Mouse (Mus musculus): ENCODE measurements around the gene Ttll9. TPM values are rescaled to one million over a fixed set of nuclear protein-coding genes. Genes with fewer than 3 reads are reported as not detected.
A peak's percentile ranks its signal among the peaks of the same experiment; 100 is the strongest.

Gene Ttll9
- polyA plus RNA-seq, 1 experiment from 2014 or later, result 4.3 TPM

DNA sequence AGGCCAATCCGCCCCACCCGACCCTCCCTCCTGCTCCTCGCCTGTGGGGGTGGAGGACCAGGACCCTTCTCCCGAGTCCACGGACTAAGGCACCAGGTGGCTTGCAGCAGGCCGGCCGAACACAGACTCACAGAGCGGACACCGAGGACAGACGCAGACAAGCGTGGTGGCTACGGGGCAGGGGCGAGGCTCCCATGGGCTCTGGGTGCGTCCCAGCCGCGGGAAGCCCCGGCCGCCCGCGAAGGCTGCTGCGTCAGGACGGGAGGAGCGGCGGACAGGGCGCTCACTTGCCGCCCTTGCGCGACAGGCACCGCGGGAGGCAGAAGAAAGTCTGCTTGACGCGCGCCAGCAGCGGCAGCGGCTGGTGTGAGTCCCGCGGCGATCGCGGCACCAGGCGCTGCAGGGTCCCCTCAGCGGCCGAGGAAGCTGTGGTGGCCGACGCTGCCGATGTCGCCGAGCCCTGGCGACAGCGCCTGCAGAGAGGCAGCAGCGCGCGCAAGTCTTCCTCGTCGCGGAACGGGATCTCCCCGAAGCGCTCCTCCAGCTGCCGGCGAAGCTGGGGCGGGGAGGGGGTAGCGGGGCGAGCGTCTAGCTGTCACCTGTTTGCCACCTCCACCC, 19.3 kb upstream of the Ttll9 start:
- H3K36me3 ChIP-seq, result no peaks in the 10 kb centered on the region
- no peak overlapping the region for H3K27ac ChIP-seq (replicated peaks)
- peak overlapping the region; percentile 82 for H3K4me2 ChIP-seq (replicated peaks)
- H3K9ac ChIP-seq, result no peak overlapping the region
- no peak for ATAC-seq (ENCODE audit: insufficient number of reproducible peaks, low FRiP score, low TSS enrichment, low read depth)
- WGBS, result under 1% methylated on average over 64 of the region's 65 CpGs
- H3K4me1 ChIP-seq, result peaks cover 12% of the 10 kb centered on the region
- peaks cover 86% of the 10 kb centered on the region for H3K27me3 ChIP-seq
- H3K4me3 ChIP-seq (replicated peaks), result peak overlapping the region; percentile 43
- H3K9me3 ChIP-seq (replicated peaks), result no peaks in the 10 kb centered on the region

DNA sequence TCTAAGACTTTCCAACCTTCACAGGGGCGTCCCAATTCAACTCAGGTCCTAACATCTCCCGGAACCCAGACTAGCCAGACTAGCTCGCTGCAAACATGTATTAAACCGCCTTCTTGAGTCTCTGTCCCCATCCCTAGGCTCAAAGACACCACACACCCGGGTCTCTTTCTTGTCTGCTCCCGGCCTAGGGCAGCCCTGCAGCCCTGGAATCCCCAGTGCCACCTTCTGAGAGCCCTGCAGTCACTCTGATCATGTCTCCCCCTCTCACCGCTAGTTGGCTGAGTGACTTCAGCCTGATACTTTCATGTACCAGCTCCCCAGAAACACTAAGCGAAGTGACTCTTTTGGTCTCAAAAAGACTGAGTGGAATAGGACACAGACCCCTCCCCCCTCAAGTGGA, 18.7 kb upstream of the Ttll9 start:
- WGBS, result 5% methylated on average over 8 of the region's 8 CpGs
- Histone ChIP-seq H3K36me3 (no peaks in the 10 kb centered on the region), H3K4me3 (replicated peaks) (peak overlapping the region; percentile 43), H3K4me1 (peaks cover 12% of the 10 kb centered on the region), H3K9me3 (replicated peaks) (no peaks in the 10 kb centered on the region), H3K9ac (no peak overlapping the region), H3K4me2 (replicated peaks) (peak overlapping the region; percentile 82), H3K27me3 (peaks cover 90% of the 10 kb centered on the region), H3K27ac (replicated peaks) (no peak overlapping the region)
- no peak for ATAC-seq (ENCODE audit: insufficient number of reproducible peaks, low FRiP score, low TSS enrichment, low read depth)

DNA sequence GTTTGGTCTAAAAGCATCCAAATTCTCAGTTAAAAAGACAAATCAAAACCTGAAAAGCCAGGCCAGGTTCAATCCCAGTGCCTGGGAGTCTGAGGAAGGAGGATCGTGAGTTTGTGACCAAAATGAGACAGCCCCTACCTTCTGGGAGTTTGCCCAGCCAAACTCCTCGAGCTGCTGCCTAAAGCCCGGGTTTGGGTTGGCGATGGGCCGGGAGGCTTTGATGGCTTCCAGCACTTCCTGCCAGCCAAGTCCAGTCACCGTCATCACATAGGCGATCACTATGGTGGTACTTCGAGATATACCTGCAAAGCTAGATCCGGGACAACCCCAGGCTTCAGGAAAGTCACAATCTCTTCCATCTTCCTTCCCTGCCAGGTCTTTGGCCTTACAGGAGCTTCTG, 18.3 kb upstream of the Ttll9 start:
- no peak overlapping the region for H3K27ac ChIP-seq (replicated peaks)
- H3K27me3 ChIP-seq, result peaks cover 90% of the 10 kb centered on the region
- no peak overlapping the region for H3K9ac ChIP-seq
- no peaks in the 10 kb centered on the region for H3K36me3 ChIP-seq
- no peak overlapping the region for H3K4me2 ChIP-seq (replicated peaks)
- peaks cover 12% of the 10 kb centered on the region for H3K4me1 ChIP-seq
- 56% methylated on average over 9 of the region's 9 CpGs for WGBS
- no peak overlapping the region for H3K4me3 ChIP-seq (replicated peaks)
- ATAC-seq (ENCODE audit: insufficient number of reproducible peaks, low FRiP score, low TSS enrichment, low read depth), result no peak
- H3K9me3 ChIP-seq (replicated peaks), result no peaks in the 10 kb centered on the region

DNA sequence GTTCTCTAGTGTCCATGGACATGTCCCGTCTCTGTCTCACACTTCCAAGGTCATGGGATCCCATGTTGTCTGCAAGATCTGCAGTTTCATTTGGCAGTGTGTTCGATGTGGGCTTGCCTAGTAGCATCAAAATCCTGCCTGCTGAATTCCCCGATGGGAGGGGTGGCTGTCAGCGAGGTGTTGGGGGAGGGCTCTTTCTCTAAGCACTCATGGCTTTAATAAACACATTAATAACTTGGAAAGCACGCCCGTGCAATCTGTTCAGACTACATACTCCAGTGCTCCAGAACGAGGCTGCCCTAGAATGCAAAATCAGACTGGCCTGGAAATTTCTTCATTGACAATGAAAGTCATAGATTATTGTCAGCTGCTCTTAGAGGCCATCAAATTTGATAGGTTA, 15.2 kb upstream of the Ttll9 start:
- Histone ChIP-seq H3K4me2 (replicated peaks) (no peak overlapping the region), H3K9ac (no peak overlapping the region), H3K9me3 (replicated peaks) (no peaks in the 10 kb centered on the region), H3K27ac (replicated peaks) (no peak overlapping the region), H3K4me3 (replicated peaks) (no peak overlapping the region), H3K27me3 (peaks cover 91% of the 10 kb centered on the region), H3K36me3 (no peaks in the 10 kb centered on the region), H3K4me1 (peaks cover 24% of the 10 kb centered on the region)
- ATAC-seq (ENCODE audit: insufficient number of reproducible peaks, low FRiP score, low TSS enrichment, low read depth), result no peak
- WGBS, result 45% methylated on average over 7 of the region's 7 CpGs

DNA sequence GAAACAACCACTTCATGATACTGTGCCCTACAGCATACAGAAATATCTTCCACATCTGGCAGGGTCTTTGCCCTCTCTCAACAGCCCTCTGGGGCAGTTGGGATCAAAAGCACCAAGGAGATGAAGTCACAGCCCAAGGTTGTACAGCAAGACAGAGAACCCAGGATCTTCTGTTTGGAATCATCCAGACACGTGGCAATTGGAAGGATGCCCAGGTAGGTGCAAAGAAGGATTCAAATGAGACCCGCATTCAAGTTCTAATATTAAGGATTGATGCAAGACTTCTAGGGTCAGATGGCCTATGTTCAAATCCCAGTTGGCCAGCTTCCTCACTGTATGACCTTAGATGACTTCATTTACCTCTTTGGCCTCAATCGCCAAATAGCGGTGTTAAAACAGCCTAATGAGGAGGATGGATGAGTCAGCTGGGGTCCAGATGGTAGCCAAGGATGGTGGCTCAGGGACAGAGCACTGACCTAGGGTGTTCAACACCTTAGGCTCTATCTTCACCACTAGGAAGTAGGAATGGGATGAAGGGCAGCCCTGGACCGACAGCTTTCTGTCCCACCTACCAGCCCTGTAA, 13.8 kb upstream of the Ttll9 start:
- 80% methylated on average over 5 of the region's 5 CpGs for WGBS
- no peak for ATAC-seq (ENCODE audit: insufficient number of reproducible peaks, low FRiP score, low TSS enrichment, low read depth)

DNA sequence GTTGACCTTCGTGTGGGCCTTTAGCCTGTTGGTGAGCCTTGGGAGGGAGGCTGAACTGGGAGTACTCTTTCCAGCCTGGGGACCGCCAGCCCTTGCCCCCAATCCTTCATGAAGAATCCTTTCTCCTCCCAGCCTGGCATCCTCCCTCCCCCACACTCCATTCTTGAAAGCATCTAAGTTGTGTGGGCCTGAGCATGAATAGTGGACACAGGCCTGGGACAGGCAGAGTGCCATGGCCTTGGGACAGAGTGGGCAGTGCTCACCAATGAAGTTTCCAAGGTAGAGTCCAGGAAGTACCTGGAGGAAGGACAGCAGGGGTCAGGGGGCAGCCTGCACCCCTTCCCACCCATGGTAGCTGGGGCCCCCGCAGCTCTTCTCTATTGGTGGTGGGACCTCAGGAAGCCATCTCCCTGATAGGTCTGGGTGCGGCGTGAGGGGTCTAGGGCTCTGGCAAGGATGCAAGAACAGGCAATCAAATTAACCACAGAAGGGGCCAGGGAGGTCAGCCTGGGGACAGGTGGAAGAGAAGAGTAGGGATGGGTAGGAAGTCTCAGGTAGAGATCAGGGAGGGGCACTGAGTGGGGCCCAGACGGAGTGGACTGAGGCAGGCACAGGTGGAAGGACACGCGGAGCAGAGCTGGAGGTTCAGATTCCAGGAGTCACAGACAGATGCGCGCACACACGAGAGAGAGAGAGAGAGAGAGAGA, 11.8 kb upstream of the Ttll9 start:
- H3K27ac ChIP-seq (replicated peaks), result no peak overlapping the region
- peak overlapping the region; percentile 58; the same call in 1 of the 2 replicates for H3K4me3 ChIP-seq (replicated peaks)
- H3K9ac ChIP-seq, result no peak overlapping the region
- no peak for ATAC-seq (ENCODE audit: insufficient number of reproducible peaks, low FRiP score, low TSS enrichment, low read depth)
- peaks cover 72% of the 10 kb centered on the region for H3K27me3 ChIP-seq
- H3K4me1 ChIP-seq, result peaks cover 12% of the 10 kb centered on the region
- no peaks in the 10 kb centered on the region for H3K9me3 ChIP-seq (replicated peaks)
- WGBS, result 37% methylated on average over 11 of the region's 11 CpGs
- H3K4me2 ChIP-seq (replicated peaks), result peak overlapping the region; percentile 97; the same call in 1 of the 2 replicates
- no peaks in the 10 kb centered on the region for H3K36me3 ChIP-seq

More for the DNA sequence above, 13.8 kb upstream of the Ttll9 start:
- H3K27ac ChIP-seq (replicated peaks), result no peak overlapping the region
- no peak overlapping the region for H3K9ac ChIP-seq
- peaks cover 85% of the 10 kb centered on the region for H3K27me3 ChIP-seq
- H3K9me3 ChIP-seq (replicated peaks), result no peaks in the 10 kb centered on the region
- H3K4me1 ChIP-seq, result peaks cover 13% of the 10 kb centered on the region
- H3K36me3 ChIP-seq, result no peaks in the 10 kb centered on the region
- H3K4me2 ChIP-seq (replicated peaks), result no peak overlapping the region
- H3K4me3 ChIP-seq (replicated peaks), result no peak overlapping the region

DNA sequence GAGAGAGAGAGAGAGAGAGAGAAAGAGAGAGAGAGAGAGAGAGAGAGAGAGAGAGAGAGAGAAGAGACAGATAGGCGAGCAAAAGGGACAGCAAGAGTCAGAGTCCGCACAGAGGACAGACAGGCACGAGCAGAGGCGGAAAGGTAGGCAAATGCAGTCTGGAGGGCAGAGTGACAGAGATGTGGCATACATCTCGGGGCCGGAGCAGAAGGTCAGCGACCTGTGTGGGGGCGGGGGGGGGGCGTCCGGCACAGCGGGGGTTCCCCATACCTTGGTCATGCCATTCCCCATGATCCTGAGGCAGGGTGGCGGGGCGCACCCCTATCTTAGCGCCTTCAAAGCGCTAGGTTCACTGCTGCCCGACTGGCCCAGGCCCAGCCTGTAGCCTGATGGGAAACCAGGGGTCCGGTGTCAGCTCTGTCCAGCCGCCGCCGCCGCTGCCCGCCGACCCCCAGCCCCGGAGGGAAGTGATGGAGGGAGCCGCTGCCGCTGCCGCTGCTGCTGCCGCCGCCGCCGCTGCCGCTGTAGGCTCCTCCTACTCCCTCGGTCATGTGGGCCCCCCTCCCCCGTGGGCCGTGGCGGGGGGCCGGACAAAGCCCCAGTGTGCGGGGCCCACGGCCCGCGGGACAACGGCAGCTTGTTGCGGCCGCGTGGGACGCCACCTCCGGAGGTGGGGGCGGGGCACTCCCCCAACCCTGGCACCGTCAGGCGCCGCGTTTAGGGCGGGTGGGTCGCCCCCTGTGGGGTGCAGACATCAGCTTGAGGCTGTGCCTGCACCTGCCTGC, 11.0 kb upstream of the Ttll9 start, which contains the start of gene Dusp15:
TSS of gene Dusp15 (minus strand) at position 634 of the 785 bp plus-strand sequence.
- peak; percentile 63; the same call in 1 of the 2 replicates for ATAC-seq (ENCODE audit: insufficient number of reproducible peaks, low FRiP score, low TSS enrichment, low read depth)
- Histone ChIP-seq H3K4me3 (replicated peaks) (peak within 1 kb of the TSS; percentile 58), H3K9me3 (replicated peaks) (no peaks in the 10 kb centered on the region), H3K27ac (replicated peaks) (no peak within 1 kb of the TSS), H3K36me3 (no peaks in the 10 kb centered on the region), H3K4me2 (replicated peaks) (peak within 1 kb of the TSS; percentile 97), H3K27me3 (peaks cover 64% of the 10 kb centered on the region), H3K4me1 (peaks cover 12% of the 10 kb centered on the region), H3K9ac (peak within 1 kb of the TSS; percentile 45)
- WGBS, result under 1% methylated on average over 45 of the region's 54 CpGs

DNA sequence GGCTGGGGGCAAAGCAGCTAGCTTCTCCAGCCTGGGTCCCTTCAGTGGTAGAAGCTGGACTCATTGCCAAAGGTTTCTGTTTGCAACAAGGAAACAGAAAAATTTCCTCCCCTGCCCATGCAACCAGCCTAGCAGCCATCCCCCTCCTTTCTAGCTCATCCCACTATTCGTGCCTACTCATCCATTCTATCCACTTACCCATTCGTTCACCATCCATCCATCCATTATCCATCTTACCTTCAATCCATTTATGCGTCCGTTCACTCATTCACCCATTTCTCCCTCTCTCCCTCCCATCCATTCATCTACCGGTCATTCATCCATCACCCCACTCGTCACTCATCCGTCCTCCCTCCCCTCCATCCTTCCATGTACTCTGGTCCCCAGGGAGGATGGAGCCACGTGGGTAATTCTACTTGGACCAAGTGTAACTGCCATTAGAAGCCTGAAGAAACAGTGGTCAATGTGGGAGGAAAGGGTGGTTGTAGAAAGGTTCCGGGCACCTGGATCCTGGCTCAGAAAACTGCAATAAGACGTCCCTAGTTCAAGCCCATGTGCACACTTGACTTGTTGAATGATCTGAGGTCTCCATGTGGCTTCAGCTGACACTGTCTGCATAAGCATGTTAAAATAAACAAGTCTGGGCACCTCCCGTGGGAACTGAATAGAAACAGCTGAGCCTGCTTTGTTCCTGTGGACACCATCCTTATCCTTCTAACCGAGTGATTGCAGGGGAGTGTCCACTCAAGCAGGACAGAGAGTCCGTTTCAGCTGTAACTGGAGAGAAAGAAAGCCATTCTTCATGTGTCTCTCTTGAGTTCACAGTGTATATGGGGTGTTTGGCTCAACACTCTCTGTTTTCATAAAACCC, 10.2 kb upstream of the Ttll9 start:
- no peak overlapping the region for H3K27ac ChIP-seq (replicated peaks)
- peaks cover 62% of the 10 kb centered on the region for H3K27me3 ChIP-seq
- WGBS, result 19% methylated on average over 13 of the region's 13 CpGs

DNA sequence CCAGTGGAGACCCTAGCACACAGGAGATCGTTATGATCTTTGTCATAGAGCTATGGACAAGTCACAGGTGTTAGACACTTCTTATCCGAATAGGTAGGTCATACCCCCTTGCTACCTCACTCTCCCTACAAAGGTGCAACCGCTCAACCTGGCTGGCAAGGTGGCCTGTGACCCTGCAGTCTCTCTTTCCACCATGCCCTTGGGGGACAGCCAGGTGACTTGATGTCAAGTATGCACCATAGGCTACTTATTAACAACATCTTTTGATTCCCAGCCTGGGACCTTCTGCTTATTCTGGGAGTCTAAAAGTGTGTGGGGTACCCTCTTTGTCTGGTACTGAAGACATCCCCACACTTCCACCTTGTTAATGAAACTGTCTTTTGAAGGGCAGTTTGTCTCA, 4.2 kb upstream of the Ttll9 start:
- WGBS, result 64% methylated on average over 3 of the region's 3 CpGs
- no peak overlapping the region for H3K27ac ChIP-seq (replicated peaks)
- no peak overlapping the region for H3K4me3 ChIP-seq (replicated peaks)

More for the DNA sequence above, 10.2 kb upstream of the Ttll9 start:
- ATAC-seq (ENCODE audit: insufficient number of reproducible peaks, low FRiP score, low TSS enrichment, low read depth), result no peak
- peak overlapping the region; percentile 45 for H3K9ac ChIP-seq
- peaks cover 12% of the 10 kb centered on the region for H3K4me1 ChIP-seq
- peak overlapping the region; percentile 97 for H3K4me2 ChIP-seq (replicated peaks)
- no peaks in the 10 kb centered on the region for H3K36me3 ChIP-seq
- no peaks in the 10 kb centered on the region for H3K9me3 ChIP-seq (replicated peaks)
- peak overlapping the region; percentile 58 for H3K4me3 ChIP-seq (replicated peaks)

DNA sequence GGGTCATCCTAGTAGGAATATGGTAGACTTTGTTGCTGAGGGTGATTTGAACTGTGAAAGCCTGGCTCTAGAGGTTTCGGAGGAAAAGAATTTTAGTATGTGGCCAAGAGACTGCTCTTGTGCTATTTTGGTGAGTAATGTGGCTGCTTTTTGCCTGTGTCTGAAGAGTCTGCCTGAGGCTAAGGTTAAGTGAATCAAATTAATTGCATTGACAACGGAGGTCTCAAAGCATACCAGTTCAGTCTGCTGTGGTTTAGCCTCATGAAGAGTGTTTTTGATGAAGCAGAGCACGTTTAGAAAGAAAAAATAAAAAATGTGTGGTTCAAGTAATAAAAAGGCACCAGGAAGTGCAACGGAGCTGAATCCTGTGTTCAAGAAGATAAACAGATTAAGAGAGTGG, 3.3 kb downstream of the Ttll9 start:
- Histone ChIP-seq H3K4me2 (replicated peaks) (no peak overlapping the region), H3K4me1 (0 out of 2 replicates have a peak, but pooled peaks cover 8% of the 10 kb centered on the region), H3K27me3 (no peaks in the 10 kb centered on the region), H3K36me3 (no peaks in the 10 kb centered on the region), H3K27ac (replicated peaks) (no peak overlapping the region), H3K4me3 (replicated peaks) (no peak overlapping the region), H3K9ac (no peak overlapping the region), H3K9me3 (replicated peaks) (no peaks in the 10 kb centered on the region)
- WGBS, result 45% methylated on average over 4 of the region's 4 CpGs
- no peak for ATAC-seq (ENCODE audit: insufficient number of reproducible peaks, low FRiP score, low TSS enrichment, low read depth)

More for the DNA sequence above, 4.2 kb upstream of the Ttll9 start:
- Histone ChIP-seq H3K9me3 (replicated peaks) (no peaks in the 10 kb centered on the region), H3K4me1 (0 out of 2 replicates have a peak, but pooled peaks cover 8% of the 10 kb centered on the region), H3K36me3 (no peaks in the 10 kb centered on the region), H3K9ac (no peak overlapping the region), H3K4me2 (replicated peaks) (no peak overlapping the region), H3K27me3 (peaks cover 9% of the 10 kb centered on the region)
- ATAC-seq (ENCODE audit: insufficient number of reproducible peaks, low FRiP score, low TSS enrichment, low read depth), result no peak

All from embryonic facial prominence, embryonic 15.5 days (tissue).